Mouse (Mus musculus) urinary bladder, postnatal 4 days (tissue): ENCODE data around the gene Smyd1.

ENCODE experiments used
- DNase-seq, 2 experiments: peaks; one replicate each; pipeline ENCODE4 v3.0.0; 2021 to 2022; ENCODE audit warnings: low spot score in 2 of 2

Gene Smyd1

DNA sequence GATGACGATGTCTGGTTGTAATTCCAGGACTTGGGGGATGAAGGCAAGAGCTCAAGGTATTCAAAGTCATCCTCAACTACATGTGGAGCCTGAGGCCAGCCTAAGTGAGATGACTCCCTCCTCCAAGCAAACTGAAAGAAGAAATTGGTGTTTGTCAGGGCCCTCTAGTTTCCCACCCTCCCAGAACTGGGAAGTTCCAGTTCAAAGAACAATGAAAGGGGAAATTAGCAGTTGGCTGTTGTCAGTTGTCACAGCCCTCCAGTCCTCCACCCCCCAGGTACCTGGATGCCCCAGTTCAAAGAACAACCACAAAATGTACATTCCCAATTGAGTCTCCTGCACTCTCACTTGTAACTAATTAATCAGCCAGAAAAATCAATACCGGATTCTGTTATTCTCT is 113.3 kb downstream of the Smyd1 start:
- no peak for DNase-seq

GRCm38 (mm10) chr6:71204166-71204565 is 117.9 kb downstream of the Smyd1 start:
- DNase-seq: no peak

GRCm38 (mm10) chr6:71203674-71204073 is 118.4 kb downstream of the Smyd1 start:
- DNase-seq: no peak

- no peak for DNase-seq
Observed at GRCm38 (mm10) chr6:71201925-71202324, 120.1 kb downstream of the Smyd1 start.

GRCm38 (mm10) chr6:71199612-71200011 is 122.4 kb downstream of the Smyd1 start, which contains the start of gene Fabp1:
Gene Fabp1, plus strand, starts transcription at chr6:71199827.
- no peak for DNase-seq

- DNase-seq: peak in 1 of 2 experiments; percentile 50
Observed at GRCm38 (mm10) chr6:71197636-71198535, 124.1 kb downstream of the Smyd1 start.

- DNase-seq: no peak
Observed at GRCm38 (mm10) chr6:71196107-71196506, 125.9 kb downstream of the Smyd1 start.

DNA sequence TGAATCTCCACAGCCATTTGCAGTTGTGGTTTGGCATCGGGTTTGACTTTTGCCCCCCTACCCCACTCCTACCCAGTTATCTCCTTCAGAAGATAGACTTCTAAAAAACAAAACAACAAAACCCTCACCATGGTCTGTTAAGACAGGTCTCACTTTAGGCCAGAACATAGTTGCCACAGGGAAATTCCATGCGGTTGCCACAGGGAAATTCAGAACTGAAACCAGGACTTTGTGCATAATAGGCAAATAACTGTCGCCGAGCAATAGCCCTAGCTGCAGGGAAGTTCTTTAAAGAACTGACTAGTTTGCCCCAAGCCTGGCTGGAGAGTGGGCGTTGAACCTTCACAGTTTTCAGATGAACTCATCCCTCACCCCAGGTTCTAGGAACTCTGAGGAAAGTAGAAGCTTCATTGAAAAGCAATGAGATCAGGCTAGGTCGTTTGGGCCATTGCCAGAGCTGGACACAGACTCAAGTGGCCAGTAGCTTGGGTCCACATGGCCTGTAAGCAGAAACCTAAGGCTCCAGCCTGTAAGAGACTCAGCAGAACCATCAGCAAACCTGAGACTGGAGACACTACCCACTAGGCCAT is 128.8 kb downstream of the Smyd1 start:
- peak in 1 of 2 experiments; percentile 47 for DNase-seq

DNA sequence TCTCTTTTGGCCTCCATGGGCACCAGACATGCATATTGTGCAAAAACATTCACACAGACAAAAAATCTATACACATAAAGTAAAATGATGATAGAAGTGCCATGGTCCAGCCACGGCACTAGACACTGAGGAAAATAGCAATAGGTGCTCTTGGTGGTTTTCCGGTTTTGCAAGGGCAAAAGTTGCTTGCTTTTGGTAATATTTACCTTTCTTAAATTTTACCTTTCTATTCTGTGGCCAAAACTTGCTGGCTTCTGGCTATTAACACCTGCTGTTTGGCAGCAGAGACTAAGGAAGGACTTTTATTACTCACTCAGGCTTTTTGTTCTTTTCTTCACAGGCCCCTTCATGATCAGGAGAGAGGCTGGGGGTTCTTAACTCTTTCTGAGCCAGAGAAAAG is 131.5 kb downstream of the Smyd1 start:
- DNase-seq: no peak

DNA sequence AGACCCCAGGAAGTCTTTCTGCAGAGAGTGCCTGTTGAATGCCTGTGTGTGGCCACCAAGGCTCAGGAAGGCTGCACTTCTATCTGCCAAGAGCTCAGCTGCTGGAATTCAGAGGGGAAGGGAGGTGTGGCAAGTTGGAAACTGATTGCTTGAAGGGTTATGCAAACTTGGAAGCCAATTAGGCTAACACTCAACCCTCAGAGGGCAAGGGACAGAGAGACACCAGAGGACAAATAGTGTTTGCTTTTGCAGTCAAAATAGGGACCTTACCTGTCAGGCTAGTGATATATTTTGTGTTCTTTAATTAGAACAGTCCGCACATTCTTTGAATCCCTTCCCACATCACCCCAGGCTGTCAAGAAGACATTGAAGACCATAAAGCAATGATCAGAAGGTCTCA is 132.5 kb downstream of the Smyd1 start:
- peak in 1 of 2 experiments; percentile 30 for DNase-seq

- peak in 1 of 2 experiments; percentile 23 for DNase-seq
Observed at GRCm38 (mm10) chr6:71184941-71185604, 137.0 kb downstream of the Smyd1 start.

DNA sequence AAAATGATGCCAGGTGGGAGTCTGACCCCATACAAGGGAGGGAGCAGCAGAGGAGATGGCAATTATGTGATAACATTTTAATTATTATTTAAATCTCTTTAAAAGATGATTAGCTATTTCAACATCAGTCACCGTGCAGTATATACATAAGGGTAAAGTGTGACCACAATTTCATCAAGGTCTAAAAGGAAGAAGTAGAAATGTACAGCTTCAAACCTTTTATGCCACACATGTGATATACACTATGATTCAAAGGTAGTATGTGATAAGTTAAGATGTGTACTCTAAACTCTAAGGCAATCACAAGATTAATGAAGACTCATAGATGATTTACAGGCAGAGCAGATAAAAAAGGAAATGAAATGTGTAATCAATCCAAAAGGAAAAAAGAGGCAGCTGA is 141.4 kb downstream of the Smyd1 start:
- DNase-seq: no peak

GRCm38 (mm10) chr6:71172812-71173580 is 149.0 kb downstream of the Smyd1 start:
- DNase-seq: peak in 1 of 2 experiments; percentile 47

- DNase-seq: peak in 1 of 2 experiments; percentile 52
Observed at GRCm38 (mm10) chr6:71166551-71167169, 155.4 kb downstream of the Smyd1 start.

DNA sequence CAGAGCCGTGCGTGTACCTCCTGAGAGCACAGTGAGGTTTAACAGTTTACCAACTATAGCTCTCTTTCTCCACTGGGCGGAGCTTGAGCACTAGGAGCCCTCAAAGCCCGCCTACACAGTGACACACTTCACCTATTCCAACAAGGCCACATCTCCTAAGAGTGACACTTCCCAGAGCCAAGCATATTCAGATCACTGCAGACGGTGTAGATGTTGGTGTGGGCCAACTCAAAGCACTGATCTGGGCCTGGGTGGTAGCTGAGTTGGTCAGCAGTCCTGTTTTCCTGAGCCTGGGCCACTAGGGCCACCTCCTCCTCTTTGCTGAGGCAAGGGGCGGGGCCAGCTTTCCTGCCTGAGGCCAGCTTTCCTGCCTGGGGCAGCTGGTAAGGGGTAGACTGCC is 157.6 kb downstream of the Smyd1 start:
- DNase-seq: no peak
